Mouse (Mus musculus) intestine, embryonic 15.5 days (tissue): ENCODE measurements at regions not wholly inside any gene's neighbourhood (a gene's known extent, or its start where the extent isn't known, plus 50 kb on each side); places are given as distances from the start of the nearest gene placed in this dataset.

Experiments used
- ATAC-seq: fragments of 200-750 bp; cut with Nextera tagmentation; 2 replicates; pipeline ENCODE4 v1.8.0; 2017; ENCODE audit warnings: moderate TSS enrichment, moderate library complexity
- H3K27ac ChIP-seq: fragments of 300-500 bp; sonication (generic); 2 replicates; pipeline ENCODE4 v1.5.1; 2015; ENCODE audit warnings: mild to moderate bottlenecking, inconsistent platforms
- H3K27me3 ChIP-seq: fragments of 300-500 bp; sonication (generic); replicated peaks from 2 replicates; pipeline ENCODE4 v1.6.1; 2015; ENCODE audit warnings: inconsistent platforms
- H3K36me3 ChIP-seq: fragments of 300-500 bp; sonication (generic); 2 replicates; pipeline ENCODE4 v1.6.1; 2015; ENCODE audit warnings: inconsistent platforms
- H3K4me1 ChIP-seq: fragments of 300-500 bp; sonication (generic); replicated peaks from 2 replicates; pipeline ENCODE4 v1.6.1; 2015; ENCODE audit warnings: inconsistent platforms
- H3K4me2 ChIP-seq: fragments of 300-500 bp; sonication (generic); replicated peaks from 2 replicates; pipeline ENCODE4 v1.6.1; 2015; ENCODE audit warnings: mild to moderate bottlenecking, inconsistent platforms
- H3K4me3 ChIP-seq: fragments of 300-500 bp; sonication (generic); replicated peaks from 2 replicates; pipeline ENCODE4 v1.5.1; 2015; ENCODE audit warnings: inconsistent platforms
- H3K9ac ChIP-seq: fragments of 300-500 bp; sonication (generic); 2 replicates; pipeline ENCODE4 v1.6.1; 2015; ENCODE audit warnings: inconsistent platforms
- H3K9me3 ChIP-seq: fragments of 300-500 bp; sonication (generic); 2 replicates; pipeline ENCODE4 v1.6.1; 2016; ENCODE audit warnings: inconsistent platforms
- WGBS: fragments of 180-500 bp; shearing (Covaris S2); methylation state at CpG from one replicate; pipeline ENCODE4 v1.1.7; 2015; 5-methylcytosine and 5-hydroxymethylcytosine counted together

DNA sequence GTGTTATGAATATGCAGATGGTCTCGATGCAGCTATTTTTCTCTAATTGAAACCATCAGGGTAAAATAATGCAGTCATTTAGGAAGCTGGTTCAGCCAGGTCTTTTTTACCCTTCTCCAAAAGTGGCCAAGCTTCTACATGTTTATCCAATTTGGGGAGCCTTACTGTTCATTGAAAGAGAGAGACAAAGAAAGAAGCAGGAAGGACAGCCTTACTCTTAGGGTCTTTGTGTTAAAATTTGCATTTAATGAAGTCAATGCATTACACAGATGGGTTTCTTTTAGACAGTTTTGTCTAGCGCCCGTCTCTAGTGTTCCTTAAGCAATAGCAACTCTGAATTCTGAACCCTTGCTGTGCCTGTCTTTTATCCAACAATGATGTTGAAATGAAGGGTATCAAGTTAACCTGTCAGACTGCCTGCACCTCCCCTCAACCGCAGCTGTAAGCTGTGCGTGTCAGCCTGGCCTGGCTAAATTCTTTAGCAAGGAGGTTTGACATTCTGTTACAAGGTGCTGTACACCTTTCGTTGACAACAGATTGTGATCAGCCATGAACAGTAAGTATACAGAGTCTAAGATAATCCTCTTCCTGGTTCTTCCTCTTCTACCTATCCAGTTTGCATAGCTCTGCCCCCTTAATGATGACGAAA, 91.3 kb upstream of the Ddit4l start:
- Histone ChIP-seq H3K36me3 (no peaks in the 10 kb centered on the region), H3K27ac (no peak overlapping the region), H3K4me1 (no peaks in the 10 kb centered on the region), H3K9ac (no peak overlapping the region), H3K9me3 (no peaks in the 10 kb centered on the region), H3K4me3 (no peak overlapping the region), H3K27me3 (no peaks in the 10 kb centered on the region), H3K4me2 (no peak overlapping the region)
- no peak for ATAC-seq
- 70% methylated on average over 7 of the region's 7 CpGs for WGBS

DNA sequence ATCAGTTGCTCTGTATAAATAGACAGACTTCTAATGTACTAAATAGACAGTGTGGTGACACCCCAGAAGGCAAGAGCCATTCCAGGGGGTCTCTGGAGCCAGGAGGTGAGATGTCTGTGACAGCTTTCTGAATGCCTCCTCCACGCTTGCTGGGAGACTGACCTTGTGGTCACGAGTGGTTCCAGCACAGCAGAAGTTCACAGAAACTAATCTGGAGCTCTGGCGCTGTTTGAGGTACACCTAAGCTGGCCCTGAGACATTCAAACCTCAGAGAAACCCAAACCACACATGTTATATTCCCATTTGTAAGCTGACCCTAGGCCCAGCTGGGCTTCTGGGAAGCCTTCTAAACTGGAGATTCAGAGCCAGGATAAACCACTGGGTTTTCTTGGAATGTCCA, 79.7 kb upstream of the Ddit4l start:
- no peak overlapping the region for H3K4me3 ChIP-seq
- H3K4me2 ChIP-seq = no peak overlapping the region
- H3K9ac ChIP-seq = no peak overlapping the region
- no peak overlapping the region for H3K27ac ChIP-seq
- no peak for ATAC-seq
- H3K4me1 ChIP-seq = no peaks in the 10 kb centered on the region
- no peaks in the 10 kb centered on the region for H3K27me3 ChIP-seq
- no peaks in the 10 kb centered on the region for H3K36me3 ChIP-seq
- 76% methylated on average over 3 of the region's 3 CpGs for WGBS
- H3K9me3 ChIP-seq = no peaks in the 10 kb centered on the region

DNA sequence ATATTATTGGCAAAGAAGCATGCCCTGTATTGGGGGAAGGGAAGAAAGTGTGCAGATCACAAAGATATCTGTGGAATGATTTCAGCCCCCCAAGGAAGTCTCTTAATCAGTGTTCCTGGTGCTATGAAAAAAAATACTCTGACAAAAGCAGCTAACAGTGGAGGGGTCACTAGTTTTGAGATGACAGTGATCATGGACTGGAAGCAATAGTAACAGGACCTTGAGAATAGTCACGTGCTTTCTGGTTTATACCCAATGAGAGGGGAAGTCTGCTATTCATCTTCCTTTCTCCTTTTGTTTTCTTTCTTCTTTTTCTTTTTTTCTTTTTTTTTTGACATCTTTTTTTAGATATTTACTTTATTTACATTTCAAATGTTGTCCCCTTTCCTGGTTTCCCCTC, 79.1 kb upstream of the Ddit4l start:
- 62% methylated on average over 1 of the region's 1 CpGs for WGBS
- Histone ChIP-seq H3K4me2 (no peak overlapping the region), H3K4me3 (no peak overlapping the region), H3K27ac (no peak overlapping the region), H3K27me3 (no peaks in the 10 kb centered on the region), H3K9ac (no peak overlapping the region), H3K4me1 (no peaks in the 10 kb centered on the region), H3K36me3 (no peaks in the 10 kb centered on the region), H3K9me3 (no peaks in the 10 kb centered on the region)
- ATAC-seq = no peak

DNA sequence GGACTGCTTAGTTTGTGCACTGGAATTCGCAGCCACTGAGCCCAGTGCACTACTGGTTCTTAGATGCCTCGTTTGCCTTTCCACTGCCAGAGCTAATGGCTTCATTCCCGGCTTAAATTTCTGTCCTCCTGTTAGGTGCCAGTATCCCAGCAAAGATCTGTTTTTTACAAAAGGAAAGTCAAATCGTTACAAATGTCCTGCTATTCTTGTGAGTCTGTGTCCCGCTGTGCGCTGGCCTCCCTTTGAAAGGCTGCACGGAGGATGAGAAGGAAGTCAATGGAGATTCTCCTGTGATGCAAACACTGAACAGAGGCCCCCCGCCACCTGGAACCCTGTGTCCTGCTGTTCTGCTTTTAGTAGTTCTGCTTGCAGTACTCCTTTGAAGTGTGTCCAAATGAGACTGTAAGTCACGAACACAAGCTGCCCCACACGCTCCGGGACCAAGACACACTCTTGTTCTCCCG, 74.0 kb upstream of the Ddit4l start:
- H3K27me3 ChIP-seq = no peaks in the 10 kb centered on the region
- H3K9ac ChIP-seq = no peak overlapping the region
- 0 out of 2 replicates have a peak overlapping the region, but pooled peaks have one; percentile 16 for H3K4me3 ChIP-seq

DNA sequence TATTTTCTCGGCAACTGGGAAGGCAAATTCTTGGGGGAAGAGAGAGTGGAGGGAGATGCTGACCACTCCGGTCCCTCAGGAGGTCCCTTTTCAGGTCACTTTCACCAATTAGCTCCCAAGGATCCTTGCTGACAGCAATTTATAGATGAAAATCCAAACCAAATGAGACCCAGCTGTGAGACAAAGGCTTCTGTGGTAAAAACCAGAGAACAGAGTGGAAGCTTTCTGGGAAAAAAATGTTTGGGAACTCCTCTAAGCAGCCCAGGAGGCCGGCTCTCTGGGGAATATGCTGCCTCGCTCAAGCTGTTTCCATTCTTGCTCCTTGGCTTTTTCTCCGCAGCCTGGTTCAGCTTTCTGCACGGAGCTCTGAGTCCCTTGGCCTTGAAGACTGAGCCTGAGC, 73.5 kb upstream of the Ddit4l start:
- 0 out of 2 replicates have a peak overlapping the region, but pooled peaks have one; percentile 6 for H3K27ac ChIP-seq
- no peaks in the 10 kb centered on the region for H3K9me3 ChIP-seq
- ATAC-seq = peak; percentile 39; the same call in 1 of the 2 replicates
- H3K9ac ChIP-seq = no peak overlapping the region
- WGBS = 9% methylated on average over 6 of the region's 6 CpGs
- H3K4me3 ChIP-seq = 0 out of 2 replicates have a peak overlapping the region, but pooled peaks have one; percentile 16
- no peaks in the 10 kb centered on the region for H3K36me3 ChIP-seq
- no peaks in the 10 kb centered on the region for H3K4me1 ChIP-seq
- peak overlapping the region; percentile 43 for H3K4me2 ChIP-seq
- H3K27me3 ChIP-seq = no peaks in the 10 kb centered on the region

More for the DNA sequence above, 74.0 kb upstream of the Ddit4l start:
- ATAC-seq = peak; percentile 31; the same call in 1 of the 2 replicates
- H3K4me1 ChIP-seq = no peaks in the 10 kb centered on the region
- H3K4me2 ChIP-seq = peak overlapping the region; percentile 43
- no peaks in the 10 kb centered on the region for H3K36me3 ChIP-seq
- 0 out of 2 replicates have a peak overlapping the region, but pooled peaks have one; percentile 6 for H3K27ac ChIP-seq
- WGBS = 17% methylated on average over 12 of the region's 12 CpGs
- H3K9me3 ChIP-seq = no peaks in the 10 kb centered on the region

DNA sequence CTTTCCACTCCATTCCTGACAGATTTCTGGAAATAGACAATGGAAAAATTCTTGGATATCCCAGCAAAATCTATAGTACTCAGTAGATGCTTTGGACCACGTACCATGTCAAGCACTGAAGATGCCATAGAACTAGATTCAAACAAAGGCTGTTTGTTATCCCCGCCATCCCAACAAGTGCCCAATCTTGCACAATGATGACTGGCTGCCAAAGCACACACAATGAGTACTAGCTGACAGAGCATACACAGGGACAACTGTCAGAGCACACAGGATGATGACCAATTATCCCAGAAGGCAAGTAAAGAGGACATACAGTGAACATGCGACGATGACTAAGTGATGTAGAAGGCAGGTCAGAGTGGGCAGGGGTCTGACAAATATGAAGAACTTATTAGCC, 70.7 kb upstream of the Ddit4l start:
- Histone ChIP-seq H3K4me1 (no peaks in the 10 kb centered on the region), H3K27ac (no peak overlapping the region), H3K27me3 (no peaks in the 10 kb centered on the region), H3K9me3 (no peaks in the 10 kb centered on the region), H3K4me3 (no peak overlapping the region), H3K9ac (no peak overlapping the region), H3K4me2 (no peak overlapping the region), H3K36me3 (no peaks in the 10 kb centered on the region)
- 90% methylated on average over 4 of the region's 4 CpGs for WGBS
- no peak for ATAC-seq

DNA sequence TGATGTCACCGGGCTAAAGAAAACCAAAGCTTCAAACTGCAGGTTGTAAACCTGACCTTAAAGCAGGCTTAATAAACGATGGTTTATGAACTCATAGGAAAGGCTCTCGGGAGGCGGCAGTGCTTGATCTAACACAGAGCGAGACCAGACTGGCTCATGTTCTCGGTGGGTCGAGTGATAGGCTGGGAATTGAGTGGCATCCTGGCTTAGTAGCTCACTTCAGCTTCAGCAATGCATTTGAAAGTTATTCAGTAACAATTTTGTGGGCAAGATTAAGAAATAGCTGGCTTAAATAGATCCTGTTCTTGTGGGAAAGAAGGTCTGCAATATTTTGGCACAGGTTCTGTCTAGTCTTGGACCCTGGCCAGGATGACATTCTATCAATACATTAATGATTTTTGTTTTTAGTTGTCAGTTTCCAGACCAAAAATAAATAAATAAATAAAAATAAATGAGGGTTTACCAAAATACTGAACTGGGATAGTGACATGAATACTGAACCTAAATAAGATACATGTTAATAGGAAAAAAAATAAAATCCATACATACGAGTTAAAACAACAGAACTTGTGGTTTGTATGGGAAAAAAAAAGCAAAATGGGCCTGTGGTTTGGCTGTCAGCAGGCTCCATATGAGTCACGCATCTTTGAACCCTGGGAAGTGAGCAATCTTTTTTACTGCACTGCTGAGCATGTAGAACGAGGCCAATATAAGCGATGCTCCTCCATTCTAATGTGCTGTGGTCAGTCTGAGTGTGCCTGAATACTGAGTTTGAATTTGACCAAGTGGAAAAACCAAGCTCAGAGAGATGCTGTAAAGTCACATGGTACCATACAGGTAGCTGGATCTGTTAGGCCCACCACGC, 68.7 kb upstream of the Ddit4l start:
- Histone ChIP-seq H3K27ac (no peak overlapping the region), H3K27me3 (no peaks in the 10 kb centered on the region), H3K9ac (no peak overlapping the region), H3K4me2 (no peak overlapping the region), H3K4me1 (no peaks in the 10 kb centered on the region), H3K9me3 (no peaks in the 10 kb centered on the region), H3K4me3 (no peak overlapping the region), H3K36me3 (no peaks in the 10 kb centered on the region)
- ATAC-seq = 0 out of 2 replicates have a peak, but pooled peaks have one; percentile 56
- WGBS = 49% methylated on average over 12 of the region's 12 CpGs

DNA sequence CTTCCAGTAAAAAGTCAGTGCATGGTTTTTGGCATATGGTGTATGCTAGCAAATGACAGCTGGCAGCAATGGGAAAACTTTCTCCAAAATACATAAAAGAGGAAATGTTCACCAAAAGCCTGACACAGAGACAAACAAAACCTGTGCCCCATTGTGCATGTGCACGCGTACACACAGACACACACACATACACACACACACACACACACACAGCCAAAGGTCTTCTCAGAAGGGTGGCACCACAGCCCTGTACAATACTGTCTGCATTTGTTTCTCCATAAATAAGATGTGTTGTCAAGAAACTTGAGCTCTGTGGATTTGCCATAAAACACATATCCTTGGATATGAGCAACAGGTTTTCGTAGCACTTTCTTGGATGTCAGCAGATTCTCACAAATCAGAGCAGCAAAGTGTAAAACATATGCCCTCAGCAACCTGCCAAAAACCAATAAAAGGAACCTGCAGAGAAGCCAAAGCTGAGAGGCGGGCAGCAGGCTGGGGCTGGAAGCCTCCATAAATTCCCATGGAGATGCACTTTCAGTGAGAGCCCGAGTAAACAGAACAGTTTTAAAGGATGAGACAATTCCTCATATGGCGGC, 60.5 kb upstream of the Ddit4l start:
- H3K4me1 ChIP-seq = no peaks in the 10 kb centered on the region
- H3K9ac ChIP-seq = no peak overlapping the region
- no peaks in the 10 kb centered on the region for H3K36me3 ChIP-seq
- no peak for ATAC-seq
- H3K9me3 ChIP-seq = no peaks in the 10 kb centered on the region
- no peak overlapping the region for H3K27ac ChIP-seq
- no peak overlapping the region for H3K4me3 ChIP-seq
- no peak overlapping the region for H3K4me2 ChIP-seq
- WGBS = 49% methylated on average over 6 of the region's 6 CpGs
- no peaks in the 10 kb centered on the region for H3K27me3 ChIP-seq

DNA sequence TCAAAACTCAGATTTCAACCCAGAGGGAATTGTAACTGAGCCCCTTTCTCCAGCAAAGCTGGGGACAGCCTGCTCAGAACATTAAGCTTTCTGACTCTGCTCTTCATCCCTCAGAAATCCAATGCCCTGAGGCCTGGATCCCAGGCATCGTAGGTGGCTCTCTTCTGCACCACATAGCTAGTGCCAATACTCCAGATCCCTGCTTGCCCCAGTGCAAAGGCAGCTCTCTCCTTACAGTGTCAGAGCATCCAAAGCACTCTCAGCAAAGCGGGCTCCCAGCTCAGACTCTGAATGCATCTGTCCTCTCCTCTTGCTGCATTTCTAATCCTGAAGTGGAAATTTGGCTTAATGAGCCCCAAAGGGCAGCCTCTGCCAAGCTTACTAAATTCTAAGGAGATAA, 59.4 kb upstream of the Ddit4l start:
- ATAC-seq = no peak
- H3K9ac ChIP-seq = no peak overlapping the region
- H3K36me3 ChIP-seq = no peaks in the 10 kb centered on the region
- H3K4me2 ChIP-seq = no peak overlapping the region
- no peaks in the 10 kb centered on the region for H3K27me3 ChIP-seq
- no peaks in the 10 kb centered on the region for H3K9me3 ChIP-seq
- 83% methylated on average over 2 of the region's 2 CpGs for WGBS
- H3K4me3 ChIP-seq = no peak overlapping the region
- no peaks in the 10 kb centered on the region for H3K4me1 ChIP-seq
- H3K27ac ChIP-seq = no peak overlapping the region

DNA sequence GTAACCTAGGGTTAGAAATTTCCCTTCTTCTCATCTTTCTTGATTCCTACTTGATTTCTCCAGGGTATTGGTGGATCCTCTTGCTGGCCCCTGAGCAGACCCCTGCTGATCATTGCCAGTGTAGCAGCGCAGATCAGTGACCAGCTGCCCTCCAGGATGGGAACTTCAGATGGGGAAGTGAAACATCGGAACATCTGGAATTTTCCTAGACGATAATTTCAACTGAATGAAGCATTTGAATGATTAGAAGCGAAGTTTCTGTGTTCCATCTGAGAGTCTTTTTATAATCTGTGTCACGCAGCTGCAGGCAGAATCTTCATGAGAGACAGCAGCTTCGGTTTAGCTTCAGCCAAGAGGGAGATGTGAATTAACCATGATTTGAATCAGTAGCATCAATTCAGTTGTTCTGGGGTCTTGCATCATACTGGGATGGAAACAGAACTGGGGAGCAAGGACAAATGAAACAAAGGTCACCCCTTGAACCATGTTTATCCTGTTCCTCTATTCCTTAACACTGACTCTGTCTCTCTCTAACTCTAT, 57.8 kb upstream of the Ddit4l start:
- H3K4me3 ChIP-seq = no peak overlapping the region
- H3K4me2 ChIP-seq = no peak overlapping the region
- H3K9me3 ChIP-seq = no peaks in the 10 kb centered on the region
- no peaks in the 10 kb centered on the region for H3K27me3 ChIP-seq
- no peaks in the 10 kb centered on the region for H3K36me3 ChIP-seq
- H3K9ac ChIP-seq = no peak overlapping the region
- no peak overlapping the region for H3K27ac ChIP-seq
- 75% methylated on average over 6 of the region's 6 CpGs for WGBS
- no peaks in the 10 kb centered on the region for H3K4me1 ChIP-seq
- ATAC-seq = no peak

DNA sequence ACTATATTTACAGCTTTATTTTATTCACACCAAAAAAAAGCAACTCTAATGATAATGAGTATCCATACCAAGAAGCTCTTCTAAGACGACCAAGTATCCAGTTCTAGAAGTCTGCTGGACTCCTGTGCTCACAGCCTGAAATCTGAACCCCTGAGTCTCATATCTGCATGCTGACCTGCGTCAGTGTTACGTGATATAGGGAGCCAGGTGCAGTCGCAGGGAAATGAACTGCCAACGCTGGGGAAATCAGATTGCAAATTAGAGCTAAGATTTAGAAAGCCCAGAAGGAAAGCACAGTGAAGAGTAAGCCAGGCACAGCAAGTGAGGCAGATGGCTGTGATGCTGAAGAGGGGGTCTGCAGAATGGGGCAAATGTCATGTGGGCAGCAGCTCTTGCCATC, 57.1 kb upstream of the Ddit4l start:
- Histone ChIP-seq H3K9ac (no peak overlapping the region), H3K4me3 (no peak overlapping the region), H3K36me3 (no peaks in the 10 kb centered on the region), H3K27ac (no peak overlapping the region), H3K4me1 (no peaks in the 10 kb centered on the region), H3K9me3 (no peaks in the 10 kb centered on the region), H3K4me2 (no peak overlapping the region), H3K27me3 (no peaks in the 10 kb centered on the region)
- ATAC-seq = no peak
- WGBS = 60% methylated on average over 5 of the region's 5 CpGs

DNA sequence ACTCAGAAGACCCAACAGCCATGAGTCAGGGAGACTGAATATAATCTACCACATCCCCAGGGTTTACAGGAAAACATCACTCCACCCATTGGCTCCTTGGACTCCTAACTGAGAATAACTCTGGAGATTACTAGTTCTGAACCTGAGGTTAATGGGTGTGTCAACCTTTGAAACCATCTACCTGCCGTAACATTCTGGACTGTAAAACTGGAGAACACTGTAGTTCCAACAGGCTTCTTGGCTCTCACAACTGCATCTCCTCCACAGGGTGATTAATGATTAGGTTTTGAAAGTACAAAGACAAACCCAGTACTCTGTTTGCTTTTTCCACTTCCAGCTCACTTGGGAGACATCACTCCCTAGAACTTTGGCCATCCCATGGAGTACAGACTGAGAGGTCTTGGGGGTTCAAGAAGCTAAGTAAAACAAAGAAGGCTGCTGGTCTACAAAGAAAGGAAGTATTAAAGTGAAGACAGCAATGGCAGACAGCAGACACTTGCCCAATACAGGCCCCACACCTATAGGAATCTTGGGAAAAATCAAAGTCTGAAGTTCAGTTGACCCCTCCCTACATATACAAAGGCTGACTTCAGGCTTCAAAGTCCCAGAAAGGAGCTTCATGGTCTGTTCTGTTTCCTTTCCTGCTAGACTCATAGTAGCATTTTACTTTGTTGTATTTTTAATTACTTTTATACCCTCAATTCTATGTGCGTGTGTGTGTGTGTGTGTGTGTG, 52.7 kb upstream of the Ddit4l start:
- Histone ChIP-seq H3K4me1 (no peaks in the 10 kb centered on the region), H3K4me3 (no peak overlapping the region), H3K36me3 (no peaks in the 10 kb centered on the region), H3K27me3 (no peaks in the 10 kb centered on the region), H3K9ac (no peak overlapping the region), H3K27ac (no peak overlapping the region), H3K9me3 (no peaks in the 10 kb centered on the region), H3K4me2 (no peak overlapping the region)
- WGBS = 70% methylated on average over 2 of the region's 2 CpGs
- peak; percentile 88 for ATAC-seq
